Comparison of ENCODE assay signal across 8 mouse cellular contexts in genomic region chrX:142681056-142681615, GRCm38 (mm10). TPM values are rescaled to one million over a fixed set of nuclear protein-coding genes. Genes with fewer than 3 reads are reported as not detected.
DNase-seq lines count a peak whose midpoint lies in the region; ATAC-seq and TF ChIP-seq lines count a peak whose summit lies in the region.

Gene Tmem164 (plus strand): TSS chrX:142681406.

- no peaks in the 10 kb centered on the region for H3K36me3 ChIP-seq in hindbrain, embryonic 14.5 days (replicated peaks; ENCODE audit: control insufficient read depth, insufficient read depth)

- in situ Hi-C loops in Patski (cut with MboI; ENCODE audit: low pct_unique_long_range_greater_than_20kb) = loop anchor here (10.0 kb wide), 1 partner anchor 364 kb away; no protein-coding TSS in a partner anchor

- CTCF ChIA-PET in Patski (lab: Charles Lee) = no interaction called here

- POLR2A ChIA-PET in Patski (lab: Charles Lee) = interaction anchor here (1.2 kb wide), 1 partner anchor 24 kb away, joined by 6 read pairs; no protein-coding TSS in a partner anchor

- H3K9ac ChIP-seq in hindbrain, embryonic 14.5 days = peak within 1 kb of the TSS; percentile 71

- WGBS in hindbrain, embryonic 14.5 days = 25% methylated on average over 18 of the region's 38 CpGs

- TF ChIP-seq CTCF in Patski (IDR thresholded peaks at IDR 0.05) = no peak

- H3K27ac ChIP-seq in hindbrain, embryonic 14.5 days = peak within 1 kb of the TSS; percentile 75

- peak within 1 kb of the TSS; percentile 58 for H3K4me3 ChIP-seq in hindbrain, embryonic 14.5 days (replicated peaks; ENCODE audit: low read length)

- no peak for DNase-seq in Patski (ENCODE audit: low read depth, low spot score)
- DNase-seq in cerebellum, postnatal 36 days = peak; percentile 52 to 68
- peak; percentile 38 to 56 for DNase-seq in frontal cortex, postnatal 36 days (ENCODE audit: low spot score in 2 of 2)
- DNase-seq in hindbrain, embryonic 14.5 days (ENCODE audit: low spot score) = peak; percentile 54
- peak; percentile 45 to 61 for DNase-seq in left cerebral cortex, adult 18-20 months (ENCODE audit: low spot score in 2 of 2)
- peak; percentile 85 to 91 for DNase-seq in lung, postnatal 4 days
- peak; percentile 71 for DNase-seq in right cerebral cortex, adult 18-20 months
- peak; percentile 70 for DNase-seq in urinary bladder, adult 2 months (ENCODE audit: low spot score)

- peak; percentile 75 for ATAC-seq in Patski
- ATAC-seq in hindbrain, embryonic 14.5 days (ENCODE audit: low FRiP score) = peak; percentile 87

- peak within 1 kb of the TSS; percentile 63 for H3K4me2 ChIP-seq in hindbrain, embryonic 14.5 days (replicated peaks)

- H3K9me3 ChIP-seq in hindbrain, embryonic 14.5 days (ENCODE audit: control insufficient read depth, low read length) = no peaks in the 10 kb centered on the region

- no peaks in the 10 kb centered on the region for H3K27me3 ChIP-seq in Patski
- H3K27me3 ChIP-seq in hindbrain, embryonic 14.5 days (ENCODE audit: control insufficient read depth, insufficient read depth, low read length) = 0 out of 2 replicates have a peak, but pooled peaks cover 6% of the 10 kb centered on the region

- peaks cover 23% of the 10 kb centered on the region for H3K4me1 ChIP-seq in hindbrain, embryonic 14.5 days (replicated peaks; ENCODE audit: control insufficient read depth, insufficient read depth, low read length)

RNA-seq across cellular contexts. Expression of gene Tmem164, which starts in this region (rescaled TPM):
- 39.1 TPM for polyA plus RNA-seq in Patski (2021)
- polyA plus RNA-seq in hindbrain, embryonic 14.5 days (2014; fragmentation: Nextera tagmentation; extraction: Ambion mirVana) = 16.6 and 18.7 TPM in 2 replicates
- total RNA-seq in left cerebral cortex, adult 18-20 months (2021) = 10 to 100 TPM; 25.8 to 28.6 TPM
- polyA plus RNA-seq in urinary bladder, adult 2 months (2012; rRNA removed) = 23.8 and 25.6 TPM in 2 replicates
